Mouse (Mus musculus): ENCODE data around the gene Nup62.

Nup62 gene

GRCm38 (mm10) chr7:44841825-44842463, 26.1 kb downstream of the Nup62 start:
- in situ Hi-C loops (cut with MboI; ENCODE audit: low pct_unique_long_range_greater_than_20kb in 1 of 2, low sequenced_read_pairs in 2 of 2, unreplicated experiment in 1 of 2), result no loop called here

GRCm38 (mm10) chr7:44845006-44845405, 29.1 kb downstream of the Nup62 start:
- in situ Hi-C loops (cut with MboI; ENCODE audit: low pct_unique_long_range_greater_than_20kb in 1 of 2, low sequenced_read_pairs in 2 of 2, unreplicated experiment in 1 of 2), result no loop called here

- in situ Hi-C loops (cut with MboI; ENCODE audit: low pct_unique_long_range_greater_than_20kb in 1 of 2, low sequenced_read_pairs in 2 of 2, unreplicated experiment in 1 of 2), result no loop called here
Measured at GRCm38 (mm10) chr7:44846804-44847203, 30.9 kb downstream of the Nup62 start.

GRCm38 (mm10) chr7:44847772-44848171, 31.9 kb downstream of the Nup62 start:
- in situ Hi-C loops (cut with MboI; ENCODE audit: low pct_unique_long_range_greater_than_20kb in 1 of 2, low sequenced_read_pairs in 2 of 2, unreplicated experiment in 1 of 2), result no loop called here

GRCm38 (mm10) chr7:44848561-44849415, 32.9 kb downstream of the Nup62 start, which contains the start of the genes Akt1s1 and Tbc1d17:
TSS of gene Akt1s1 (plus strand) at chr7:44848991.
TSS of gene Tbc1d17 (minus strand) at chr7:44849079.
- in situ Hi-C loops (cut with MboI; ENCODE audit: low pct_unique_long_range_greater_than_20kb in 1 of 2, low sequenced_read_pairs in 2 of 2, unreplicated experiment in 1 of 2), result no loop called here

- in situ Hi-C loops (cut with MboI; ENCODE audit: low pct_unique_long_range_greater_than_20kb in 1 of 2, low sequenced_read_pairs in 2 of 2, unreplicated experiment in 1 of 2), result loop anchor here in 1 of 2 experiments (10.0 kb wide), 1 partner anchor 295 kb away; the partner anchor contains the start of gene Nr1h2
Measured at GRCm38 (mm10) chr7:44849416-44850111, 33.7 kb downstream of the Nup62 start.

GRCm38 (mm10) chr7:44850146-44850545, 34.3 kb downstream of the Nup62 start:
- in situ Hi-C loops (cut with MboI; ENCODE audit: low pct_unique_long_range_greater_than_20kb in 1 of 2, low sequenced_read_pairs in 2 of 2, unreplicated experiment in 1 of 2), result loop anchor here in 1 of 2 experiments (10.0 kb wide), 1 partner anchor 295 kb away; the partner anchor contains the start of gene Nr1h2

- in situ Hi-C loops (cut with MboI; ENCODE audit: low pct_unique_long_range_greater_than_20kb in 1 of 2, low sequenced_read_pairs in 2 of 2, unreplicated experiment in 1 of 2), result loop anchor here in 1 of 2 experiments (10.0 kb wide), 1 partner anchor 296 kb away; the partner anchor contains the start of gene Nr1h2
Measured at GRCm38 (mm10) chr7:44850789-44851624, 35.1 kb downstream of the Nup62 start.

GRCm38 (mm10) chr7:44851625-44852234, 35.8 kb downstream of the Nup62 start:
- in situ Hi-C loops (cut with MboI; ENCODE audit: low pct_unique_long_range_greater_than_20kb in 1 of 2, low sequenced_read_pairs in 2 of 2, unreplicated experiment in 1 of 2), result loop anchor here in 1 of 2 experiments (10.0 kb wide), 1 partner anchor 297 kb away; the partner anchor contains the start of gene Nr1h2

- in situ Hi-C loops (cut with MboI; ENCODE audit: low pct_unique_long_range_greater_than_20kb in 1 of 2, low sequenced_read_pairs in 2 of 2, unreplicated experiment in 1 of 2), result loop anchor here in 1 of 2 experiments (10.0 kb wide), 1 partner anchor 298 kb away; the partner anchor contains the start of gene Nr1h2
Measured at GRCm38 (mm10) chr7:44852259-44853027, 36.6 kb downstream of the Nup62 start.

- in situ Hi-C loops (cut with MboI; ENCODE audit: low pct_unique_long_range_greater_than_20kb in 1 of 2, low sequenced_read_pairs in 2 of 2, unreplicated experiment in 1 of 2), result loop anchor here in 1 of 2 experiments (10.0 kb wide), 1 partner anchor 298 kb away; the partner anchor contains the start of gene Nr1h2
Measured at GRCm38 (mm10) chr7:44853065-44853464, 37.2 kb downstream of the Nup62 start.

- in situ Hi-C loops (cut with MboI; ENCODE audit: low pct_unique_long_range_greater_than_20kb in 1 of 2, low sequenced_read_pairs in 2 of 2, unreplicated experiment in 1 of 2), result loop anchor here in 1 of 2 experiments (10.0 kb wide), 1 partner anchor 299 kb away; the partner anchor contains the start of gene Nr1h2
Measured at GRCm38 (mm10) chr7:44853596-44854355, 37.9 kb downstream of the Nup62 start.

GRCm38 (mm10) chr7:44854356-44855031, 38.6 kb downstream of the Nup62 start:
- in situ Hi-C loops (cut with MboI; ENCODE audit: low pct_unique_long_range_greater_than_20kb in 1 of 2, low sequenced_read_pairs in 2 of 2, unreplicated experiment in 1 of 2), result loop anchor here in 1 of 2 experiments (10.0 kb wide), 1 partner anchor 300 kb away; the partner anchor contains the start of gene Nr1h2

GRCm38 (mm10) chr7:44855036-44855435, 39.1 kb downstream of the Nup62 start:
- in situ Hi-C loops (cut with MboI; ENCODE audit: low pct_unique_long_range_greater_than_20kb in 1 of 2, low sequenced_read_pairs in 2 of 2, unreplicated experiment in 1 of 2), result loop anchor here in 1 of 2 experiments (10.0 kb wide), 1 partner anchor 300 kb away; the partner anchor contains the start of gene Nr1h2

- in situ Hi-C loops (cut with MboI; ENCODE audit: low pct_unique_long_range_greater_than_20kb in 1 of 2, low sequenced_read_pairs in 2 of 2, unreplicated experiment in 1 of 2), result loop anchor here in 1 of 2 experiments (10.0 kb wide), 1 partner anchor 302 kb away; the partner anchor contains the start of gene Nr1h2
Measured at GRCm38 (mm10) chr7:44856265-44856916, 40.5 kb downstream of the Nup62 start.
